Mouse (Mus musculus) fibroblast of lung, adult 2 months (primary cell): Measurements from ENCODE around the gene Rangrf.
"Not testable (repeated sequence)": the region's sequence is repeated elsewhere in the genome, so short reads cannot be mapped to it uniquely, and the experiment has no call there.

Experiments
- DNase-seq: peaks from one replicate; pipeline ENCODE4 v3.0.0-alpha.2; 2011; ENCODE audit warnings: low read depth

Rangrf gene

DNA sequence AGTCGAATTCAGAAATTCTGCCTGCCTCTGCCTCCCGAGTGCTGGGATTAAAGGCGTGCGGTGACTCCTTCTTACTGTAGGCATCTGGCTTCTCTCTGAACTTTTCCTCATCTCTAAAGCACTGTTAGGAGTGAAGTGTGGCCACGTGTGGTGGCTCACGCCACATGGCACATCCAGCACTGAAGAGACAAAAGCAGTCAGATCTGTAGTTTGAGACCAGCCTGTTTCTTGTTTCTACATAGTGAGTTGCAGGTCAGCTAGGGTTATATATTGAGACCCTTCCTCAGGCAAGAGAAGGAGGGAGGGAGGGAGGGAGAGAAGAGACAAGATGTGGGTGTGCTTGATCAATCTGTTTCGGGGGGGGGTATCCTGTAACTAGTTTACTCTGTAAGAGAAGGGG lies at the start of gene Rangrf:
Rangrf (minus strand) TSS at position 101 of the 400 bp plus-strand sequence.
- DNase-seq, result no peak

DNA sequence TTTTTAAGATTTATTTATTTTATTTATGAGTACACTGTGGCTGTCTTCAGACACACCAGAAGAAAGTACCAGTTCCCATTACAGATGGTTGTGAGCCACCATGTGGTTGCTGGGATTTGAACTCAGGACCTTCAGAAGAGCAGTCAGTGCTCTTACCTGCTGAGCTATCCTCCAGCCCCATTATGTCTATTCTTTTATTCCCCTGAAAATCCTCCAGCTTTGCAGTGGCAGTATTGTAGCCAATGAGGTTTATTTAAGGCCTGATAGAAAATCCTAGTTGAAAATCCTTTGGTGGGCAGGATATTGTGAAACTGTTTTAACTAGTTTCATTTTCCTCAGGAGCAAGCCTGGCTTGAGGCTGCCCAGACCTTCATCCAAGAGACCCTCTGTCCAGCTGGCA lies 45.7 kb upstream of the Rangrf start:
- DNase-seq, result no peak

DNA sequence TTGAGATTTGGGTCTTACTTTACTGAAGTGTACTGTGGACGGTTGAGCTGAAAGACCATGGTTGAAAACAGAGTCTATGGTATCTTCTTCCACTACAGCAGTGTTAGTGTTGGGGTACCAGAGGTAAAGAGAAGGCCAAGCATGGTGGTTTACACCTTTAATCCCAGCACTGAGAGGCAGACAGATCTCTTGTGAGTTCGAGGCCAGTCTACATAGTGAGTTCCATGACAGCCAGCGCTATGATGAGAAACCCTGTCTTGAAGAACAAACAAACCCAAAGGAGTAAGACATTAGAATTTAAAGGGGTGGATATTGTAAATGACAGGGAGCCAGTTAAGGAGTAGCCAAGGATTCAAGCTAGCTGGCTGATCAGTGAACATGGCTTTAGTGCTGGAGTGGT lies 41.8 kb upstream of the Rangrf start:
- no peak for DNase-seq

DNA sequence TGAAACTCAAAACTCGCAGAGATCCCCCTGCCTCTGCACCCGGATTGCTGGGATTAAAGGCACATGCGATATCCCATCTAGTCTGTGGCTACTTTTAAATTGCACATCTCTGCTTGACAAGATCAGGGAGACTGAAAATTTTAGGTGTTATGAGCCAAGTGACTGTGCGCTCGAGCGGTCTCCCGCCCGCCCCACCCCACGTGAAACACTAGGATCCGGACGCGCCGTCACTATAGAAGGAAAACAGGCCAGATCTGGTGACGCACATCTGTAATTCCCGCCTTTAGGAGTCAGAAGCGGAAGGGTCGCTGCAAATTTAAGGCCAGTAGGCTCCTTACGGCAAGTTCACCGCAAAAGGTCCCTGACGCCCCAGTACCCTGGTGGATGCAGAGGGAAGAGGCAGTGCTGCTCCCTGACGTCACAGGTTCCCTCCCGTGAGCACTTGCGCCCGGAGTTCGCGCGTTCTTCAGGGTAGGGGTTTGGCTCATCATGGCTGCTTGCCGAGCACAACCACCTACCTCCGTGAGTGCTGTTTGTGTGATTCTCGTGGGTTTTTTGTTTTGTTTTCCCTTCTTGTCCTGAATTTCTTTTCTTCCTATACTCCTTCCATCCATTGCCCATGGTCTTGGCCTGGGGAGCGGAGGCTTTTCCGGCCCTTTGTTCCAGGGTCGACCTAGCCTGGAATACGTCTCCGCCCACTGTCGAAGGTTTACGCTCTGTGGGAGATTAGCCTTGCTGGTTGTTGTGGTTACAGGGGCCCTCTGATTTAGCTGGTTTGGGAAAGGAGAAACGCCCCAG lies 40.9 kb upstream of the Rangrf start, which contains the start of gene Ctc1:
Ctc1 (plus strand) TSS at position 268 of the 798 bp plus-strand sequence.
- peak; percentile 85 for DNase-seq

DNA sequence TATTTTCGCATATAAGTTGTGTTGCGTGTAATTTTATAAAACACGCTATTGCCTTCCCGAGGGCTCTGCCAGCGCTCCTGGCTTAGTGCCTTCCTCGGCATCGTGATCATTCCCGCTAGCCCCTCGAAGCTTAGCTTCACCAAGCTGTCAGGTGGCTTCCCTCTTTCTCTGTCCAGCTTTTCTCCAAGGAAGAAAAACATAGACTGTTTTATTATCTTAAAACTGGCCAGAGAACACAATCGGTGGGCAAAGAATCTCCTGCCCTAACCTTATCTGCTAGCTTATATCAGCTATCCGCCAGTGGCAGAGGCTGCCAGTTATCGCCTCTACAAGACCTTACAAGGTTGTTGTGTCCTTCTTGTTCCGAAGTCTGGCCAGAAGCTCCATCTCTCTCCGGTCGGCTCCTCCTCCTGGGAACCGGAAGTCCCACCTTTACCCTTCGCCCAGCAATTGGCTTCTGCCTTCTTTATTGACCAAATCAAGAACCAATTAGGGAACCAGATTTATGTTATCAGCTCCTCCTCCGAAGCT lies 37.2 kb upstream of the Rangrf start:
- peak; percentile 85 for DNase-seq

DNA sequence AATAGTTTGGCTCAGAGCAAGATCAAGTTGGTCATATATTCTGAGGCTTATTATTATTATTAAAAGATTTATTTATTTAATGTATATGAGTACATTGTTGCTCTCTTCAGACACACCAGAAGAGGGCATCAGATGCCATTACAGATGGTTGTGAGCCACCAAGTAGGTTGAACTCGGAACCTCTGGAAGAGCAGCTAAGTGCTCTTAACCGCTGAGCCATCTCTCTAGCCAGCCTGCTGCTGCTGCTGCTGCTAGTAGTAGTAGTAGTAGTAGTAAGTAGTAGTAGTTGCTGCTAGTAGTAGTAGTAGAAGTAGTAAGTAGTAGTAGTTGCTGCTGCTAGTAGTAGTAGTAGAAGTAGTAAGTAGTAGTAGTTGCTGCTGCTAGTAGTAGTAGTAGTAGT lies 36.5 kb upstream of the Rangrf start:
- DNase-seq, result not testable (repeated sequence)

DNA sequence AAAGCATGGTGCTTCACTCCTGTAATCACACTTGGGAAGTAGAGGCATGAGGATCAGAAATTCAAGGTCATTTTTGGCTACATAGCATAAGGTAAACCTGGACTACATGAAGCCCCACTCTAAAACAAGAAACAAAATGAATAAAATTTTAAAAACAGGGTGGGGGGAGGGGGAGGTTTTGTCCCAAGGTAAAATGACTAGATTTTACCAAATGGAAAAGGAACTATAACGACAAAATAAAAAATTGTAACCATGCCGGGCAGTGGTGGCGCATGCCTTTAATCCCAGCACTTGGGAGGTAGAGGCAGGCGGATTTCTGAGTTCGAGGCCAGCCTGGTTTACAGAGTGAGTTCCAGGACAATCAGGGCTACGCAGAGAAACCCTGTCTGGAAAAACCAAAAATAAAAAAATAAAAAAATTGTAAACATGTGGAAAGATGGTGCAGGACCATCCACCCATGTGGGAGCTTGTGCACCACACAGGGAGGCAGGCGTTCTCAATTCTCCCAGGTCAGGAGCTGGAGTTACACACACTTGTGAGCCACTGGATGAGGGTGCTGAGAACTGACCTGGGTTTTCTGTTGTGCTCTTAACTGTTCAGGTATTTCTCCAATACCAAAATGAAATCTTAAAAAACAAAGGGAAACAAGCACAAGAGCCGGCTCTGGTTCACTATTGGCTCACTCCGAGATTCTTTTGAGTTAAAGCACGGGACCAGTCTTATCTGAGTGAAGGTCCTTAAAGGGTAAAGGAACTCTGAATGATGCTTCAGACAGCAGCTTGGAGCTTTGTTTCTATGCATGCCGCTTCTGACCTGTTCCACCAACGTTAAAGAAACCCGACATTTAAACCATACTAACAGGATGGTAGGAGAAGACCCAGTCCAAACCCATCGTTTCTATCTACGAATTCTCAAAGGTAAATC lies 35.7 kb upstream of the Rangrf start:
- DNase-seq, result no peak

DNA sequence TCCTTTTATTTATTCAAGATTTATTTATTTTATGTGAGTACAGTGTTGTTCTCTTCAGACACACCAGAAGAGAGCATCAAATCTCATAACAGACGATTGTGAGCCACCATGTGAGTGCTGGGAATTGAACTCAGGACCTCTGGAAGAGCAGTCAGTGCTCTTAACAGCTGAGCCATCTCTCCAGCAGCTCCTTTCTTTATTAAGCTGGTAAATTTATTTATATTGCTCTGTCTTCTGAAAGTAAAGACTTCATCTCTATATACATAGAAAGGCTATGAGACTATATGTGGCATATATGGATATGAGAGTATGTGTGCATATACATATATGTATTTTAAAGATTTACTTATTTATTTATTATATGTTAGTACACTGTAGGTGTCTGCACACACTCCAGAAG lies 34.5 kb upstream of the Rangrf start:
- DNase-seq, result no peak

DNA sequence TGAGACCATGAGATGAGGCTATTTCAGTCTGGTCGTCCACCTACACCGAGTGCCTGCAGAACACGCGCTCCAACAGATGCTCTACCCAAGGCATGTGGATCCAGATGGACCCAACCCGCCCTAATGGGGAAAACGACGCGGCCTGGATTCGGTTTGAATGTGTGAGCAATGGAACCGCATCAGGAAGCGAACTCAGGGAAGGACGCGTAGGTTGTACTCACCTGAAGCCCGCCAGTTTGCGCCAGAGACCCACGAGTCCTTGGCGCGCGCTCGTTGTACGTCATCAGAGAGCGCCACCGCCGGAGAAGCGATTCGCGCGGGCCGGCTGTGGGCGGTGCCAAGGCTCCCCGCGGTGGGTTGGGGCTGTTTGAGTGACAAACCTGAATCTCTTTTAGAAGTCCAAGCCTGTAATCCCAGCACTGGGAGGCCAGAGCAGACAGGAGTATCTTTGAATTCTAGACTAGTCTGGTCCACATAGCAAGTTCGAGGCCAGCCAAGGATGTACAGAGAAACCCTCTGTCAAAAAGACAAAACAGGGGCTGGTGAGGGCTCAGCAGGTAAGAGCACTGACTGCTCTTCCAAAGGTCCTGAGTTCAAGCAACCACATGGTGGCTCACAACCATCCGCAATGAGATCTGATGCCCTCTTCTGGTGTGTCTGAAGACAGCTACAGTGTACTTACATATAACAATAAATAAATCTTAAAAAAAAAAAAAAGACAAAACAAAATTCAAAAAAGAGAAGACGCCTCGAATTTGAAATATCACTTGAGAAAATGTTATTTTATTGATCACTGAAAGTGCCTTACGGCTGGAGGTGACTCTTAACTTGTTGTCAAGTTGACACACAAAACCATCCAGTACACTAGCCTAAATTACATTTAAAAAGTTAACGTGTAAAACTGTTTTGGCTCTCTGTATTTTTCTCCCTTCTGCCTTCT lies 33.5 kb upstream of the Rangrf start, which contains the start of gene Pfas:
Pfas (minus strand) TSS at position 279 of the 940 bp plus-strand sequence.
- DNase-seq, result peak; percentile 46

DNA sequence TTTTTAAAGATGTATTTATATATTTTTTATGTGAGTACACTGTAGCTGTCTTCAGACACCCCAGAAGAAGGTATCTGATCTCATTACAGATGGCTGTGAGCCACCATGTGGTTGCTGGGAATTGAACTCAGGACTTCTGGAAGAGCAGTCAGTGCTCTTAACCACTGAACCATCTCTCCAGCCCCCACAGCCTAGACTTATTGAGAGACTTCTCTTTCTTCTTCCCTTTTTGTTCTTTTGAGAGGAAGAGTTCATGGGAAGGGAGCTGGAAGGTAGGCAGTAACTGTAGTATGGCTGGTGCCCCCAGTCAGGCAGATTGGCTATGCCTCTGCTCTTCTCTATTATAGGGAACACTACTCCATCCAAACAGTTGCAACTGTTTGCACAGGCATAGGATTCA lies 31.6 kb upstream of the Rangrf start:
- not testable (repeated sequence) for DNase-seq

DNA sequence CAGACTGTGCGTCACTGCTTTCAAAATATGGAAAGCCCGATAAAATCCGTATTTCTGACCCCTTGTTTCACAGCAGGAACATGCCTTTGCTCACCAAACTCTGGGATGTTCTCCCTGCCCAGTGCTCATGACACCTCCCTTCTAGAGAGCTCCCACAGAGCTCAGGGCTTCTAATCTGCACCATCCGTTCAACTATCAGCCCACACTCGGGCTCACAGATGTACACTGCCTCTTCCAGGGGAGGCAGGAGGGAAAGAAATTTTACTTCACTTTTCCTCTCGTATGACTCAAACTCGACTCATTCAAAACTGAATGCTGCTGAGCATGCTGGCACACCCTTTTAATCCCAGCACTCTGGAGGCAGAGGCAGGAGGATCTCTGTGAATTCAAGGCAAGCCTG lies 30.2 kb upstream of the Rangrf start:
- DNase-seq, result no peak

DNA sequence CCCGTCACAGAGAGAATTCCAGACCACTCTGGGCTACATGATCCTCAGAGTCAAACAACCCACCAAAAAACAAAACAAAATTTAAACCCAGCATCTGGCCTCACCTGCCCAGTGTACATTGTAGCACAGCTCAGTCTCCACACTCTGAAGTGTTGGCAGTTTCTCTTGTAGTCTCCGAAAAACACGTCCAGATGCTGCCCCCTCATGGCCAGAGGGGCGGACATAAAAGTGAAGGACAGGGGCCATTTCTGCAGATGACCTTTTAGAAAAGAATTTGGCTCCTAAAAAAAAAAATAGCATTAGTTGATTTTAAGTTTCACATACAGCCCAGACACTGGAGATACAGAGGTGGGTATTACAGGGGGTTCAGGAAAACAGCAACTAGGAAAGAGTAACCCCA lies 28.6 kb upstream of the Rangrf start:
- DNase-seq, result no peak

DNA sequence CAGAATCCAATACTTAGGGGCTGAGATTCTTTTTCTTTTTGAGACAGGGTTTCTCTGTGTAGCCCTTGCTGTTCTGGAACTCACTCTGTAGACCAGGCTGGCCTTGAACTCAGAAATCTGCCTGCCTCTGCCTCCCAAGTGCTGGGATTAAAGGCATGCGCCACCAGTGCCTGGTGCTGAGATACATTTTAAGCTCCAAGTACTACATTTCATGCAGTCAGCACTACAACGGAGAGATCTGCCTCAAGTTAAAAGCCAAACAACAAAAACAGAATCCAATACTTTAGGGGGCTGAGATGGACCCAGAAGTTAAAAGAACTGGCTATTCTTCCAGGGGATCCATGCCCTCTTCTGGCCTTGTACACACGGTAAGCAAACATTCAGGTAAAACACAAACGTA lies 27.8 kb upstream of the Rangrf start:
- not testable (repeated sequence) for DNase-seq

DNA sequence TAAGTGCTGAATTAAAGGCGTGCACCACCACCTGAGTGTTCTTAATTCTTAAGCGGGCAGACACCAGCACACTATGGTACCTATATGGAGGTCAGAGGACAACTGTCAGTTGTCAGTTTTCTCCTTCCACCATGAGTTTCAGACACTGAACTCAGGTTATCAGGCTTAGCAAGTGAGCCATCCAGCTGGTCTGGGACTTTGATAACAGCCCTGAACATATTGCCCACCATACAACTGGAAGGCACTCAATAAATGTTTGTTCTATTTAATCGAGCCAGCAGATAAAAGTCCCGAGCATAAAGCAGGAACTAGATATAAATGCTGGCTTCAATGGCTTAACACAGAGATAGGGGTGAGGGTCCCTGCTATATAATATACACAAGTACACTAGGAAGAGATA lies 22.1 kb upstream of the Rangrf start:
- no peak for DNase-seq

DNA sequence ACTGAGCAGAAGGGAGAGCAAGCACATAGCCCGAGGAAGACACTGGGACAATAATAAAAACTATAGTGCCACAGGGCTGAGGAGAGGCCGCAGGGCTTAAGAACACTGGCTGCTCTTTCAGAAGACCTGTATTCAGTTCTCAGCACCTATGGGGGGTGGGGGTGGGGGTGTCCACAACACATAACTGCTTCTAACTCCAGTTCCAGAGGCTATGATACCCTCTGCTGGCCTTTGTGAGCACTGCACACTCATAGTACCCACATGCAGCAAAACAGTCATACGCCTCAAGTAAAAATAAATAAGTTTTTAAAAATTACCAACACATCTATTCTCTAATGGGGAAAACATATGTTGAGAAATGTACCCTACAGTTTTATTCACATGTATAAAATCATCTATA lies 19.4 kb upstream of the Rangrf start:
- no peak for DNase-seq

DNA sequence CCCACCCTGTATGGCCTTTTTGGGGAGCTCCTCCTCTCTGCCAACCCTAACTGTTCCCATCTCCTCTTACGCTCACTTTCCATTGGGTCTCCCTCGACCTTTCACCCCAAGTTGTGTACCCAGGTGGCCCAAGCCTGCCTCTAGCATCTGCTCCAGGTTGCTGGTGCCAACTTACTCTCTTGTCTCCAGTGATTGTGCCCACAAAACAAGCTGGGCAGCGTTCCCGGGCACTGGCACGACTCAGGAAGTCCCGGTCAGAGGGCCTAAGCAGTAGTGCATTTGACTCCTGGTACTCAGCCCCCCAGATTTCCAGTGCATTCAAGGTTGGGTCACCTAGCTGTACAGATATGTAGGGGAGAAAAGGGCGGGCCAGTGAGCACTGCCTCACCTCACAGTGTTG lies 18.1 kb upstream of the Rangrf start:
- DNase-seq, result no peak

DNA sequence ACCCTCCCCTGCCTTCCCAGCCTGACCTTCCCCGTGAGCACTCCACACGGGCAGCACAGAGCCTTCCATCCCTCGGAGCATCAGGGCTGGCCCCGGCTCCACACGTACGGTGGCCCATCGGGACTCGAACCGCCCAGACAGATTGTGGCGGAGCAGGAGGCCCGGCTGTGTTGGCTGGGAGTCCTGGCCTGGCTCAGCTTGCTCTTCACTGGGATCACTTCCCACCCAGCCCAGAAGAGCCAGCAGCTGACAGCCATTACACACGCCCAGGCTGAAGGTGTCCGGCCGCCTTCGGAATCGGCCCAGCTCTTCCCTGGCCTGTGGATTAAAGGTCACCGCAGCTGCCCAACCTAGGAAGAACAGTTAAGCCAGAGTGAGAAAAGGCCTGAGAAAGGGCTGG lies 13.4 kb upstream of the Rangrf start:
- no peak for DNase-seq

DNA sequence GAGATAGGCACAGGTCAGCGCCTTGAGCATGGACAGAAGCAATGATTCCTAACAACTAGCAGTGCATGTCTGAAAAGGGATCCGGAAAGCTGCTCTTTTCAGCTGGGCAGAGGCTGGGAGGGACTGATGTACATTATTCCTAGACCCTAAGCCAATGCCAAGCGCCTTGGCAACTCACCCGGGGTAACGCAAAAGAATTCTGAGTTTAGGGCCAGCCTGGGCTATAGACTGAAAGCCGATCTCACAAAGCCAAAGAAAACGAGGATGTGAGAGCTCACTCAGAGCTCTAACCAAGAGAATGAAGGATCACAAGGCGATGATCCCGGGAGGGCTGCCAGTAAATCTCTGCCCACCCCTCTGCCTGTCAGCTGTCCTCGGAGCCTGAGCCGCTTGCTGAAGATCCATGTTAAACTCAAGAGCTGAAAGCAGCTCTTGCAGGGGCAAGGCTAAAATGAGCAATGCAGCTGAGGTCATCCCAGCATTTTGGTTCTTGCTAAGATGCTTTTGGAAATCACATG lies 12.4 kb upstream of the Rangrf start:
- no peak for DNase-seq

DNA sequence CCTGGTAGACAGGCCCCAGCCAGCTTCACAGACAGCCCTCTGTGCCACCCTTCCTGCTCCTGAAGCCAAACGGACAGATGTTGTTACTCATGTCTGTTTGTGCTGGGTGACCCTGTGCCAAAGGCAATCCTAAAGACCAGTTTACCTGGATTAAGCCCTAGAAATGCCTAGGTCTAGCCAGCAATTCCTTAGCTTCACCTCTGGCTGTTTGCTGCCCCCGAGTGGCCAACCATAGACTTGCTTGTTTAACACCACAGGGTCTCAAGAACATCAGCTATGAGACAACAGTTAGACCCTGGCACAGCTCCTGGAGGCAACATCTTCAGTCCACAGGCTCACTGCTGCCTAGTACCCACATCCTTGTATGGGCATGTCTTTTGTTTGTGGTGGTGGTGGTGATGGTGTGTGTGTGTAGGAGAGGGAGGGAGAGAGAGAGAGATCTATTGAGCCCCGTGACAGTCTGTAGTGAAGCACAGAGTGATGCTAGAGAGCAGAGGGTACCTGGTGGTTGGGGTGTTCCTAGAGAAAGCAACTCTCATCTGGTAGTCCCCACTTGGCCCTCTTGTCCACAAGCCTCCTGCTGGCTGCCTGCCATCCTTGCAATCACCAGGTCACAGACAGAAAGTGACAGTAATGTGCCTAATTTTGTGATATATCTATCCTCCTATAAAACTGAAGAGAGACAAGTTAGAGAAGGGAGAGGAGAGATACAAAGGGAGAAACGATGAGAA lies 7.8 kb upstream of the Rangrf start:
- peak; percentile 41 for DNase-seq

DNA sequence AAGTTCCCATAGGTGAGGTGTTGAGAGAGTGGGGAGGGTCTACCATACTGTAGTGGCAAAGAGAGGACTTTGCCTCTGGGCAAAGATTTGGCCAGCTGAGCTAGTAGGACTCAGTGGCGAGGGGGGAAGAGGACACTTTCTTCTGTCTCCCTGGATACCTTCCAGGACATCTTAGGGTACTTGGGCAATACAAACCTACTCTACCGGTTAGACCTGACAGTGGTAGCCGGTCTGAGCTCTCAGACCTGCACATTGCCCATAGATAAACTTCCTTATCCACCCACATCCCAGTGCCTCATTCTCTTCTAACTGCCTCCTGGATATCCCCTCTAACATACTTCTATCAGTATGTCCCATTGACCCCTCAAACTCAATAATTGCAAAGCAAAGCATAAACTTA lies 5.9 kb upstream of the Rangrf start:
- no peak for DNase-seq

DNA sequence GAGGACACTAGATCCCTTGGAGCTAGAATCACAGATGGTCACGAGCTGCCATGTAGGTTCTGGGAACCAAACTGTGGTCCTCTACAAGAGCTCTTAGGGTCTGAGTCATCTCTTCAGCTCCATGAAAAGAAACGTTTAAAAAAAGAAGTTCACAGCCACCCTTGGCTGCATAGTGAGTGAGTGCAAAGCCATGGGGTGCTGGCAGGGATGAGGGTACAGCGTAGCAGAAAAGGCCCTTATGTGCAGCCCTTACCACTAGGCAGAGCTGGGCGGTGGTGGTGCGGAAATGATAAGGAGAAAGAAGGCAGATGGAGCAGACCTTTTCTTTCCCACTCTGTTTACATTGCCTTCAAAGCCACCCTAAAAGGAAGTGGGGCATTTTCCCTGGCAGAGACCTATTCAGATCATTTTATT lies 4.3 kb upstream of the Rangrf start:
- no peak for DNase-seq
